Mouse (Mus musculus) urinary bladder, postnatal 4 days (tissue): ENCODE measurements around the gene Tcn2.

Experiments
- DNase-seq, 2 experiments: peaks; one replicate each; pipeline ENCODE4 v3.0.0; 2021 to 2022; ENCODE audit warnings: low spot score in 2 of 2

Gene Tcn2

DNA sequence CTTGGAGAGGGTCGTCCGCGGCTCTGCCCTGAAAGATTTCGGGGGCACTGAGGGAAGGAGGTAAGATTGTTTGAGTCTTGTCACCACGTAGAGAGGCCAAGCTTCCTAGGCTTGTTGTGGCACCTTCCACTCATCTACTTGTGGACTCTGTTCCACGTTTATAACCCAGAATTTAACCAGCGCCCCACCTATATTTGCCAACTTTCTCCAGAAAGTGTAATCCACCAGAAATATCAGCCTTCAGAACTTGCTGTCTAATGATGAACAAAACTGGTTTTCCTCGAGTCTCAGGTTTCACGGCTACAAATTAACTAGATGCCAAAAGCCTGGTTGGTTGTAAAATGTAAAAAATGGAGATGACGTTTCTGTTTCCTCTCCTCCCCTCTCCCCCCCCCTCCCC lies 36.5 kb downstream of the Tcn2 start:
- DNase-seq = no peak

DNA sequence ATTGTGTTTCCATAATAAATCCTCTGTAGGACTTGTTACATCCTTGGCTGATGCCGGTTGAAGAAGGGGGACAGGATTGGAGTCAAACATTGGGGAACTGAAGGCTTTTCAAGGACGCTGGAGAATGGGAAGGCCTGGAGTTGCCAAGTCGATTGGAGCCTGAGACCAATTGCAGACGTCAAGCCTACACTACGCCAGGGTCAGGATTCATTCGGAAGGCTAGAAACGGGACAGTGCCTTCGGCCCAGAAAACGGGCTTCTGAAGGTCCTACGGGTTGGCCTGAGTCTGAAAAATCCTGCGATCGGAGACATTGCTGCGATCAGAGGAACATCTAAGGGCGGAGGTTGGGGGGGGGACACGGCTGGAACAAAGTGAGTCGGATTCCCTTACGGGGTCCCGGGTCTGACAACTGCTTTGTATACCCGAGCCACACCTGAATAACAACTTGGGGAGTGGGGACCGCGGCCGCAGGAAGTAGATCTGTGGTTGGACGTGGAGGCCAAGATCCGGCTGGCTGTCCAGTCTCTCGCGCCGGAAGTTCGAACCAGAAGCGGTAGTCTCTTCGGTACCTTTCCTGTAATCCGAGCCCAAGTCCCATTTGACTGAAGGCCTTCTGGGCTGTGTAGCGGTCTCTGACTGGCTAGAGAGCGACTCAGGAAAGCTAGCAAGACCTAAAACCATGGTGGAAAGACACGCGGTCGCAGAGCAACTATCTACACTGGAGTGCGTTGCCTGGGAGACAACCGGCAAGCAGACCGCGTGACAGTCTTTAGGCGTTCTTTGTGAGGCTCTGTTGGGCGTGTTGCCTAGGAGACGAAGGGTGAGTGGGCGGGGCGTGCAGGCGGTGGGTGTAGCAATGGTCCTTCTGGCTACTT lies 37.3 kb downstream of the Tcn2 start, which contains the start of the genes 4921536K21Rik and Dusp18:
TSS of gene 4921536K21Rik (minus strand) at position 693 of the 876 bp plus-strand sequence.
TSS of gene Dusp18 (plus strand) at position 835 of the 876 bp plus-strand sequence.
- peak; percentile 84 to 94 for DNase-seq

DNA sequence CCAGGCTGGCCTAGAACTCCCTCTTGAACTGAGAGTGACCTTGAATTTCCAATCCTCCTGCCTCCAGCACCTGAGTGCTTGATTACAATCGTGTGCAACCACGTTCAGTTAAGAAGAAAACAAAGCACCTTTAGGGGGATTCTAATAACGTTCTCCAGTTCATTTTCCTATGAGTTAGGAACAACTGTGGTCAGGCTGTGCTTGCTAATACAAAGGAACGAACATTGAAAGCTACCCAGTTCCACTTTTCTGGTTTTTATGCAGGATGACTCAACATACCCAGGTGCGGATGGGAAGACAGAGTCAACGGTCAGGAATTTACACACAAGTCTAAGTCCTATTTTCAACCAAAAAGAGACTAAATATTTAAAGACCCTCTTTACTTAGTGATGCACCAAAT lies 38.0 kb downstream of the Tcn2 start:
- DNase-seq = no peak

DNA sequence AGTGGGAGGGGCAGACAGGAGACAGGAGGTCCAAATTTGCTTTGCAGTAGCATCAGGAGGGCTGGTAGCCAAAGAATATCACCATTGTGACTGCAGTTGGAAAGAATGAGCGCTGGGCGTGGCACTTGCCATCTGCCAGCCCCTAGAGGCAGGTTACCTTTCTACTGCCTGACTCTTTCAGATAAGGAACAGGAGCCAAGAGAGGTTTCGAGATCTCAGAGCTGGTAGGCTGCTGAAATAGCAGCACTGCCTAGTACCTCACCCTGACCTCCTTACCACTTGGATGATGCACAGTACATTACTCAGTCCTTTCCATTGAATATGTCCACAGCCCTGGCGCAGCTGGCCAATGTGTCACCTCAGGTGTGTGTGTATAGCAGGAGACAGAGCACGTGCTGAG lies 44.6 kb downstream of the Tcn2 start:
- no peak for DNase-seq

DNA sequence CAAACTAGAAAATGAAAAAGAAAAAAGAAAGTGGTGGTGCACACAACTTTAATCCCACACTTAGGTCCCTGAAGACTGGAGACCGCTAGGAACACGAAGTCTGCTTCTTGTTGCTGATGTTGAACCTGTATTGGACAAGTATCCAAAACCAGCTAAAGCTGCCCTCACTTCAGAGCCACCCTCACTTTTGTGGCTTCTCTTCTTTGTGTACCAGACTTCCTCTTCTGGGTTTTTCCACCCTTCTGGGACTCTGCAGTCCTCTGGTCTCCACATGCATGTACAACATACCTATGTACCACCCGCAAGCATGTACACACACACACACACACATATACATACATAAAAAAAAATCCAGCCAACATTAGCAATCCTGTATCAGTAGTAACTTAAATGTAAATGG lies 48.2 kb downstream of the Tcn2 start:
- DNase-seq = no peak

DNA sequence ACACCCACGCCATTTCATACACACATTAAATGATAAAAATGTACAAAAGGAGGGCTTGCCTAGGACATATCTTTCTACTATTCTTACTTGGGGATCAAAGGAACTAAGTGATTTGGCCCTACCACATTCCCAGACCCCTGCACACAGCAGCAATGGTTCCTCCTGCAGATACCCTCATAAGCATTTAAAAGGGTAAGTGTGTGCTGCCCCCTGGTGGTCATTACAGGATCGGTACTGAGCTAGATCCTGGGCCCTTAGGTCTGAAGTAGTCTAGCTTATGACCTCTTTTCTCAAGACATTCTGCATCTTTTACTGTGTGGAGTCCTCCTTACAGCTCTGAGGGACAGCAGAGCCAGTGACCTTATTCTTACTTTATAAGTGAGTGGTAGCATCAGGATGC lies 52.1 kb downstream of the Tcn2 start:
- DNase-seq = peak; percentile 26 to 77

DNA sequence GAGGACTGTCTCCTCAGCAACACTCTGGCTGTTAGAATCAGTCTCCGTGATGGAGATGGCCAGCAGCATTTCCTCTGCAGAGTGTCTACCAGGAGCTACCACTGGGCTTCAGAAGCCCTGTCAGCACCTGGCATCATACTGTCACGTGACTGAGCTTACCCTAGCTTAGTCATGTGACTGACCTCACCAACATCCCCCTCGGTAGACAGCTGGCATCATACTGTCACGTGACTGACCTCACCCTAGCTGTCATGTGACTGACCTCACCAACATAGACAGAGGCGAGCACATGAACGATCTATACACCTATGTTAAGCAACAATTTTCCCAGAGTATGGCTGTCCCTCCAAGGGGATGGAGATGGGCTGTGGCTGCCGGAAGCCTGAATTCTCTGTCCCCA lies 53.3 kb downstream of the Tcn2 start:
- no peak for DNase-seq

DNA sequence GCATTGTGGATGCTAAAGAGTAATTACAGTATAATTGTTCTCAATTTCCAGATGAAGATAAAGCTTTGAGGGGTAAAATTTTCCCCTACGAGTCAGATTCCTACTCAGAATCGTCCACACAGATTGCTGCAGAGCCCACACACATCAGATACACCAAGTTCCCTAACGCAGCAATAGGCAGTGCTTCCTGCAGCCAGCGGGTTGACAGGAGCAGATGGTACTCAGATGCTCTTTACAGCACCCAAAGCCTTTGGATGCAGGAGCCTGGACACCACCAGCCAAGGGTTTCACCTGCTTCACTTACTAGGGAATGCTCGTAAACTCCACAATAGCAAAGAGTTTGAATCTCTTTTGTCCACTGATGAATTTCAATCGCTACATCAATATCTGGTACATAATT lies 55.5 kb downstream of the Tcn2 start:
- no peak for DNase-seq
